Mouse (Mus musculus): ENCODE results near the gene Moap1. TPM values are rescaled to one million over a fixed set of nuclear protein-coding genes. Genes with fewer than 3 reads are reported as not detected.

Gene Moap1
- polyA plus RNA-seq, 1 experiment from 2014 or later, result 17.8 TPM

DNA sequence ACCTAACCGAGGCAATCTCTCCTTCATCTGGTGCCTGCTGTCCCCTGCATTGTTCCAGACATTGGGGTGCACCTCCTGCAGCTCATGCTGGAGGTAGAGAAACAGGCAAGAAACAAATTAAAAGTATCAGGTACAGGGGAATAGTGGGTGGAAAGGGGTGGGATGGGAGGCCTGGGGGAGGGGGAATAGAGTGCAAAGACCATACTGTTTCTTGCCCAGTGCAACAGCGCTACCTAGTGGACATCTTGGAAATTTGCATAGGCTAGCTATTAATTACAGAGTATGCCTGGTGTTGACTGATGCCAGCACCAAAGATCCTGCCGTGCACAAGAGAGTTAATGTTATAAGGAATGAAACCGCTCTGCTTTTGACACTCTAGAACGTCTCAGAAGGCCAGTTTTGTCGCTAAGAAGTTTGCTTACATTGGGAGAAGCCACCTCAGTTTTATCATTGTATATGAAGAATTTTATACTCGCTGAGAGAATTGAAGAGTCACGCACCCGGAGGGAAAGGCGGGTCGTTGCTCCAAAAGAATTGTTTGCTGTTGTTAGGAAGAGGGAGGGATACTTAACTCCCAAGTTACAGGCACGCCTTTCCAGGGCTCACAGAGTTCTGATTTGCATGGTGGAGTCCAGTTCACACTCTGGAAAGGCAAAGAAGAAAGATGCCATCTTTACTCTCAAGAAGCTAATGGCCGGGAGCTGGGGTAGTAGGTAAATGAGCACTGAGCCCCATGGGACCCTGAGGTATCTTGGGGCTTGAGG is 23.7 kb downstream of the Moap1 start:
- H3K4me2 ChIP-seq (ENCODE audit: low read depth, low read length), result peak overlapping the region; percentile 31
- H3K27me3 ChIP-seq (replicated peaks; ENCODE audit: control insufficient read depth, insufficient read depth, low read length), result no peaks in the 10 kb centered on the region
- no peak overlapping the region for H3K27ac ChIP-seq (replicated peaks; ENCODE audit: low read depth, low read length)
- ATAC-seq (ENCODE audit: low read depth) (peak; percentile 80), DNase-seq (ENCODE audit: low spot score) (peak; percentile 68)
- H3K36me3 ChIP-seq (ENCODE audit: control insufficient read depth, insufficient read depth, low read length), result no peaks in the 10 kb centered on the region
- H3K4me3 ChIP-seq (ENCODE audit: low read depth, low read length), result no peak overlapping the region; the same call in 1 of the 2 replicates
- WGBS, result 22% methylated on average over 13 of the region's 13 CpGs
- no peaks in the 10 kb centered on the region for H3K4me1 ChIP-seq (ENCODE audit: control insufficient read depth, insufficient read depth, low read length)
- no peak overlapping the region for H3K9ac ChIP-seq (ENCODE audit: low read depth, low read length)
- no peaks in the 10 kb centered on the region for H3K9me3 ChIP-seq (ENCODE audit: control insufficient read depth, low read length)

DNA sequence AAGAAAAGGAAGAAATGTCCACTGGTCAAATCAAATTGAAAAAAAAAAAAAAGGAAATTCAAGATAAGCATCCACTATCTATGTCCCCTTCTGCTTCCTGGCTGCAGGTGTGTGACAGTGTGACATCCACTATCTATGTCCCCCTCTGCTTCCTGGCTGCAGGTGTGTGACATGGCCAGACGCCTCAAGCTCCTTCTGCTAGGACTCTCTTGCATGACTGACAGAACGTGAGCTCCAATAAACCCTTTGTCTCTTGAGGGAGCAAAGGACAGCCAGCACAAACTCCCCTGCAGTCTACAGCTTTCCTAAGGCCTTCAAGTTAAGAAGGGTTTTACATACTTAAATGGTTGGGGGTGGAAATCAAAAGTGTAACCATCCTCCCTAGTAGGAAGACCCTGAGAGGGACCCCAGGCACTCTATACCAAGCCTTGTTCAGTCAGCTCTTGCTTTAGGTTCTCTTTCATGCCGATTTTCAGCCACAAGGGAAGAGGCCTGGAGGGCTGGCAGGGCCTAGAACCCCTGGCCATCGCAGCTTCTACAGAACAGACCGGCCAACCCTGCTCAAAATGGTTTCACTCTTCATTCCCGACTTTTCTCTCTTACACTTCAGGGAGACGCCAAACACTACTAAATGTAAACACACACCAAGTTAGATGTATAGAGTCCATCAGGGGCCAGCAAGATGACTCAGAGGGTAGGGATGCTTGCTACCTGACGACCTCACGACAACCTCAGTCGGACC is 28.6 kb downstream of the Moap1 start:
- H3K27me3 ChIP-seq (replicated peaks; ENCODE audit: control insufficient read depth, insufficient read depth, low read length), result no peaks in the 10 kb centered on the region
- 87% methylated on average over 10 of the region's 10 CpGs for WGBS
- no peak overlapping the region for H3K27ac ChIP-seq (replicated peaks; ENCODE audit: low read depth, low read length)
- H3K9ac ChIP-seq (ENCODE audit: low read depth, low read length), result no peak overlapping the region
- no peak overlapping the region for H3K4me2 ChIP-seq (ENCODE audit: low read depth, low read length)
- no peak overlapping the region for H3K4me3 ChIP-seq (ENCODE audit: low read depth, low read length)
- no peaks in the 10 kb centered on the region for H3K4me1 ChIP-seq (ENCODE audit: control insufficient read depth, insufficient read depth, low read length)
- H3K36me3 ChIP-seq (ENCODE audit: control insufficient read depth, insufficient read depth, low read length), result no peaks in the 10 kb centered on the region
- DNase-seq (ENCODE audit: low spot score) (no peak), ATAC-seq (ENCODE audit: low read depth) (no peak)
- H3K9me3 ChIP-seq (ENCODE audit: control insufficient read depth, low read length), result no peaks in the 10 kb centered on the region

DNA sequence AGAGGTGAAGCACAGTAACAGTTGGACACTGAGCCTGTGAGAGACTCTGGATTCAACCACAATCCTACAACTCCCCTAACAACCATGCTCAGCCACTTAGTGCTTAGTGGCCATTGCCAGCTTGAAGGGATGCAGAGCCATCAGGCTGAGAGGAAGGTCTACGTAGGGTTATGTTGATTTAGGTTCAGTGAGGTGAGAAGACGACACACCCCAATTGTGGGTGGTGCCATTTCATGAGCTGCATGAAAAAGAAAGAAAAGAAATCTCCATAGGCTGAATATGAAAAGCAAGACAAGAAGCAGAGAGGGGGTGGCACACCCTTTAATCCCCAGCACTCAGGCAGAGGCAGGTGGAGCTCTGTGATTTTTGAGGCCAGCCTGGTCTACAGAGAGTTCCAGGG is 29.3 kb downstream of the Moap1 start:
- Histone ChIP-seq H3K4me3 (ENCODE audit: low read depth, low read length) (no peak overlapping the region), H3K4me1 (ENCODE audit: control insufficient read depth, insufficient read depth, low read length) (no peaks in the 10 kb centered on the region), H3K9me3 (ENCODE audit: control insufficient read depth, low read length) (no peaks in the 10 kb centered on the region), H3K27me3 (replicated peaks; ENCODE audit: control insufficient read depth, insufficient read depth, low read length) (no peaks in the 10 kb centered on the region), H3K4me2 (ENCODE audit: low read depth, low read length) (no peak overlapping the region), H3K9ac (ENCODE audit: low read depth, low read length) (no peak overlapping the region), H3K36me3 (ENCODE audit: control insufficient read depth, insufficient read depth, low read length) (no peaks in the 10 kb centered on the region), H3K27ac (replicated peaks; ENCODE audit: low read depth, low read length) (no peak overlapping the region)
- DNase-seq (ENCODE audit: low spot score) (no peak), ATAC-seq (ENCODE audit: low read depth) (no peak)
- WGBS, result 75% methylated on average over 2 of the region's 2 CpGs

DNA sequence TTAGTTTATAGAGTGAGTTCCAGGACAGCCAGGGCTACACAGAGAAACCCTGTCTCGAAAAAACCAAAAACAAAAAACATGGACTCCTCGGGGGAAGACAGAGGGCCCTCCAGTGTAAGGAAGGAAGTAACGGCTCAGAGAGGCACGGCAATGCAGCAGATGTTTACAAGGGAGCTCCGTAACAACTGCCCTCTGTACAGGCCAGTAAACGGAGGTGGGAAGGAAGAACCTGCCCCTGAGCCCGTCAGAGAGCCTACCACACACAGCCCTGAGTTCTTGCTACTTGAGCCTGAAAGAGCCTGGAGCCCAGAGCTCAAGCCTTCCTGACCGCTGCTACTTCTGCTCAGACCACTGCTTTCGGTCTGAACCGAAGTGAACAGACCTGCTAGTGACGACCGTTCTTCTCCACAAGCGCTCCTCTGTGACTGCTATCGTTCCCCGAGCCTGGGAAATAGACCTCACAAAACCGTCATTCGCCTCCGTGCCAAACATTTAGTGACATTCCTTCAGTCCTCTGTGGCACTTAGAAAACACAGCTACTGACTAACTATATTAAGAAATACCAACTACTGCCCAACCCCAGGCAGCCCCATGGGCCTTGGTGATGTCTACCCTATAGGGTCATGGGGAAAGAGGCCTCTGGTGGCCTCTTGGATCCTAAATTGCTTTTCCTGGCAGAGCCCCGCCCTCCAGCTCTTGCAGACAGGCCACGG is 30.2 kb downstream of the Moap1 start:
- Histone ChIP-seq H3K9ac (ENCODE audit: low read depth, low read length) (no peak overlapping the region), H3K4me3 (ENCODE audit: low read depth, low read length) (no peak overlapping the region), H3K36me3 (ENCODE audit: control insufficient read depth, insufficient read depth, low read length) (no peaks in the 10 kb centered on the region), H3K27me3 (replicated peaks; ENCODE audit: control insufficient read depth, insufficient read depth, low read length) (no peaks in the 10 kb centered on the region), H3K9me3 (ENCODE audit: control insufficient read depth, low read length) (no peaks in the 10 kb centered on the region), H3K4me2 (ENCODE audit: low read depth, low read length) (no peak overlapping the region), H3K4me1 (ENCODE audit: control insufficient read depth, insufficient read depth, low read length) (no peaks in the 10 kb centered on the region), H3K27ac (replicated peaks; ENCODE audit: low read depth, low read length) (no peak overlapping the region)
- DNase-seq (ENCODE audit: low spot score) (no peak), ATAC-seq (ENCODE audit: low read depth) (no peak)
- WGBS, result 62% methylated on average over 17 of the region's 20 CpGs

DNA sequence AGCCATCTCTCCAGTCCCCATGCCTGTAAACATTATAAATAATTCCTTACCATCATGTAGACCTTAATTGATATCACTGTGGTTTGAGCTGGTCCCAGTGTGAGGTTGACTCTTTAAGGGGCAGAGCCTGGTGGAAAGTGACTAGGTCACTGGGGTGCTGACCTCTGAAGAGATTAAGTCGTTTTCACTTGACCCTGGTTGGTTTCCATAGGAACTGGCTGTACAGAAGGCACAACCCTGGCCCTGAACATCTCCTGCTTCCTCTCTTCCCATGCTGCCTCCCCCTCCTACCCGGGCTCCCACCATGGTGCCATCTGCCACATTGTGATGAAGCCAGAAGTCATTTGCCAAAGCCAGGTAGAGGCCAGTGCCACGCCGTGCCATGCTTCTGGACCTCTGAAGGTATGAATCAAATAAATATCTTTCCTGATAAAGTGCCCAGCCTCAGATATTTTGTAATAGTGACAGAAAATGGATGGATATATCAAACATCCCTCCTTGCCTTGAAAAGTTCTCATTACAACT is 32.5 kb downstream of the Moap1 start:
- no peak for DNase-seq (ENCODE audit: low spot score)
- no peak for ATAC-seq (ENCODE audit: low read depth)
- Histone ChIP-seq H3K4me1 (ENCODE audit: control insufficient read depth, insufficient read depth, low read length) (no peaks in the 10 kb centered on the region), H3K4me3 (ENCODE audit: low read depth, low read length) (no peak overlapping the region), H3K27ac (replicated peaks; ENCODE audit: low read depth, low read length) (no peak overlapping the region), H3K4me2 (ENCODE audit: low read depth, low read length) (no peak overlapping the region), H3K9me3 (ENCODE audit: control insufficient read depth, low read length) (no peaks in the 10 kb centered on the region), H3K27me3 (replicated peaks; ENCODE audit: control insufficient read depth, insufficient read depth, low read length) (no peaks in the 10 kb centered on the region), H3K9ac (ENCODE audit: low read depth, low read length) (no peak overlapping the region), H3K36me3 (ENCODE audit: control insufficient read depth, insufficient read depth, low read length) (no peaks in the 10 kb centered on the region)
- WGBS, result 51% methylated on average over 4 of the region's 4 CpGs

DNA sequence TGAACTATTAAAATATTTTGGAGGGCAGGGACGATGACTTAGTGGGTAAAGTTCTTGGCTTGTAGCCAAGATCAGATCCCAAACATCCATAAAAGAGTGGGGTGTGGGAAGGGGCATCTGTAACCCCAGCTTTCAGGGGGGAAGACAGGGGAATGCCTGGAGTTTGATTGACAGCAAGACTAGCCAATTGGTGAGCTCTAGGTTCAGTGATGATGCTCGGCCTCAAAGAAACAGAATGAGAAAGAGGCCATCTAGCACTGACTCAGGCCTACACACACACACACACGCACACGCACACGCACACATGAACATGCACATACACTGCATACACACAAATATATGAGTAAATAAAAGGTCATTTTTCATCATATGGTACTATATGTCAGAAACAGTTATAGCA is 33.6 kb downstream of the Moap1 start:
- H3K27ac ChIP-seq (replicated peaks; ENCODE audit: low read depth, low read length), result no peak overlapping the region
- H3K27me3 ChIP-seq (replicated peaks; ENCODE audit: control insufficient read depth, insufficient read depth, low read length), result no peaks in the 10 kb centered on the region
- no peaks in the 10 kb centered on the region for H3K36me3 ChIP-seq (ENCODE audit: control insufficient read depth, insufficient read depth, low read length)
- H3K4me1 ChIP-seq (ENCODE audit: control insufficient read depth, insufficient read depth, low read length), result no peaks in the 10 kb centered on the region
- no peak overlapping the region for H3K4me3 ChIP-seq (ENCODE audit: low read depth, low read length)
- no peak for DNase-seq (ENCODE audit: low spot score)
- 76% methylated on average over 5 of the region's 5 CpGs for WGBS
- H3K9me3 ChIP-seq (ENCODE audit: control insufficient read depth, low read length), result no peaks in the 10 kb centered on the region
- ATAC-seq (ENCODE audit: low read depth), result no peak
- no peak overlapping the region for H3K4me2 ChIP-seq (ENCODE audit: low read depth, low read length)
- H3K9ac ChIP-seq (ENCODE audit: low read depth, low read length), result no peak overlapping the region

DNA sequence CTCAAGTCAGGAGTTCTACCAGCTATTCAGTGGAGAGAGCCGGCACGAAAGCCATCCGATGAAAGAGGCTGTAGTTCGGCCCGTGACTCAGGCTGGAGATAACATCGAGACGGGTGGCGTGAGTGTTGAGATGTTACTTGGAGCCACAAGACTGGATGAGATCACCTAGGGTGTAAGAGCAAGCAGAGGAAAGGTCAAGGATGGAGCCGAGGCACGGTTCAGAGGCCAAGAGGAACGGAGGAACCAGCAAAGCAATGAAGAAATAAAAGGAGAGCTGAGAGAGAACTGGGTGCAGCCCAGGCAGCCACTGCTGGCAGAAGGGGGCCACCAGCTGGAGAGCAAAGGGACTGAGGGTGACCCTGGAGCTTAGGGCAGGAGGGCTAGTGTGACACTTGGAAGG is 35.2 kb downstream of the Moap1 start:
- ATAC-seq (ENCODE audit: low read depth) (no peak), DNase-seq (ENCODE audit: low spot score) (no peak)
- H3K27ac ChIP-seq (replicated peaks; ENCODE audit: low read depth, low read length), result no peak overlapping the region
- peaks cover 10% of the 10 kb centered on the region for H3K4me1 ChIP-seq (ENCODE audit: control insufficient read depth, insufficient read depth, low read length)
- H3K27me3 ChIP-seq (replicated peaks; ENCODE audit: control insufficient read depth, insufficient read depth, low read length), result no peaks in the 10 kb centered on the region
- WGBS, result 83% methylated on average over 11 of the region's 11 CpGs
- no peak overlapping the region for H3K9ac ChIP-seq (ENCODE audit: low read depth, low read length)
- H3K4me2 ChIP-seq (ENCODE audit: low read depth, low read length), result no peak overlapping the region
- H3K9me3 ChIP-seq (ENCODE audit: control insufficient read depth, low read length), result no peaks in the 10 kb centered on the region
- no peaks in the 10 kb centered on the region for H3K36me3 ChIP-seq (ENCODE audit: control insufficient read depth, insufficient read depth, low read length)
- no peak overlapping the region for H3K4me3 ChIP-seq (ENCODE audit: low read depth, low read length)

DNA sequence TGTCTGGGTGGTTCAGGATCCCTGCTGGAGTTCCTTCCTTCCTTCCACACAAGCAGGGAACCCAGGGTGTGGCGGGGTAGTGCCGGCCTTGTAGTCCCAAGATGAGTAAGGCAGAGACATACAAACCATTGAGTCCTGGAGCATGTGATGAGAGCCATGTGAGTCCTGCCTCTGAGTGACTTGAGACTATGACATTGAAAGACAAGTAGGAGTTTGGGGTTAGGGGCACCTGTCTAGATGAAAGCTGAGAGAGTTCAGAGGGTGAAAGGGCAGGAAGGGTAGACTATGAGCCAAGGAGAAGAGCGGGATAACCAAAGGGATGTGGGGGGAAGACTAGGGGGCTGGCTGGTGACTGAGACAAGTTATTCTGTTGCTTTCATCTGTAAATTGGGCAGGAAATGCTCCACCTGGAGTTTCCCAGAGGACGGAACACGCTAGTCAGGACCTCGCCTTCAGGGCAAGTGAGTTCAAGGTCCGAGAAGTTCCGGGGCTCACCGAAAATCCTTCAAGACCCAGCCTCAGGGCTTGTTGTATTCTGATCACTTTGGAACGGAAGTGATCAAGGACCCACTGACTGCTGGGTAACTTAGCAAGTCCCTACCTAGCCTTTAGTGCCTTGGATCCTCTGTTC is 36.5 kb downstream of the Moap1 start:
- no peaks in the 10 kb centered on the region for H3K9me3 ChIP-seq (ENCODE audit: control insufficient read depth, low read length)
- no peak overlapping the region for H3K9ac ChIP-seq (ENCODE audit: low read depth, low read length)
- peaks cover 20% of the 10 kb centered on the region for H3K4me1 ChIP-seq (ENCODE audit: control insufficient read depth, insufficient read depth, low read length)
- ATAC-seq (ENCODE audit: low read depth), result no peak
- no peak overlapping the region for H3K4me3 ChIP-seq (ENCODE audit: low read depth, low read length)
- H3K27ac ChIP-seq (replicated peaks; ENCODE audit: low read depth, low read length), result no peak overlapping the region
- no peak for DNase-seq (ENCODE audit: low spot score)
- 83% methylated on average over 10 of the region's 10 CpGs for whole genome bisulfite sequencing
- H3K4me2 ChIP-seq (ENCODE audit: low read depth, low read length), result no peak overlapping the region
- H3K36me3 ChIP-seq (ENCODE audit: control insufficient read depth, insufficient read depth, low read length), result no peaks in the 10 kb centered on the region
- no peaks in the 10 kb centered on the region for H3K27me3 ChIP-seq (replicated peaks; ENCODE audit: control insufficient read depth, insufficient read depth, low read length)

Measured in embryonic facial prominence, embryonic 14.5 days (tissue).